Mouse (Mus musculus) forebrain, embryonic 16.5 days (tissue): ENCODE results near the gene Chid1. TPM values are rescaled to one million over a fixed set of nuclear protein-coding genes. Genes with fewer than 3 reads are reported as not detected.

ENCODE experiments used
- ATAC-seq: fragments of 200-750 bp; cut with Nextera tagmentation; 2 replicates; pipeline ENCODE4 v1.8.0; 2017; ENCODE audit warnings: mild to moderate bottlenecking, moderate library complexity
- H3K27ac ChIP-seq: fragments of 300-500 bp; sonication (generic); 2 replicates; pipeline ENCODE4 v1.5.1; 2014; ENCODE audit warnings: low read length, control low read depth
- H3K27me3 ChIP-seq: fragments of 300-500 bp; sonication (generic); replicated peaks from 2 replicates; pipeline ENCODE4 v1.6.1; 2014; ENCODE audit warnings: low read length; ENCODE audit not compliant: control insufficient read depth, insufficient read depth
- H3K36me3 ChIP-seq: fragments of 300-500 bp; sonication (generic); 2 replicates; pipeline ENCODE4 v1.6.1; 2014; ENCODE audit not compliant: control insufficient read depth, insufficient read depth
- H3K4me1 ChIP-seq: fragments of 300-500 bp; sonication (generic); replicated peaks from 2 replicates; pipeline ENCODE4 v1.6.1; 2014; ENCODE audit warnings: low read length; ENCODE audit not compliant: control insufficient read depth, insufficient read depth
- H3K4me2 ChIP-seq: fragments of 300-500 bp; sonication (generic); 2 replicates; pipeline ENCODE4 v1.6.1; 2014; ENCODE audit warnings: mild to moderate bottlenecking, low read length, control low read depth
- H3K4me3 ChIP-seq: fragments of 300-500 bp; sonication (generic); replicated peaks from 2 replicates; pipeline ENCODE4 v1.5.1; 2014; ENCODE audit warnings: mild to moderate bottlenecking, low read length, control low read depth
- H3K9ac ChIP-seq: fragments of 300-500 bp; sonication (generic); replicated peaks from 2 replicates; pipeline ENCODE4 v1.6.1; 2014; ENCODE audit warnings: low read depth, low read length, control low read depth
- H3K9me3 ChIP-seq: fragments of 300-500 bp; sonication (generic); 2 replicates; pipeline ENCODE4 v1.6.1; 2016; ENCODE audit warnings: low read length; ENCODE audit not compliant: control insufficient read depth
- WGBS: fragments of 180-500 bp; shearing (Covaris S2); extraction: QIAGEN DNeasy Blood & Tissue Kit; methylation state at CpG from one replicate; pipeline ENCODE4 v1.1.7; 2014; 5-methylcytosine and 5-hydroxymethylcytosine counted together
- polyA plus RNA-seq: library from polyadenylated mRNA; unstranded; fragments of >200 nt; fragmentation: Nextera tagmentation; extraction: Ambion mirVana; gene quantifications from 2 replicates; pipeline ENCODE4 v1.2.1, GENCODE M21; 2015

Gene Chid1
- polyA plus RNA-seq, 1 experiment from 2014 or later, result 35.6 TPM

GRCm38 (mm10) chr7:141518926-141519325 is 20.7 kb downstream of the Chid1 start:
- no peak overlapping the region for H3K4me2 ChIP-seq
- H3K27me3 ChIP-seq, result no peaks in the 10 kb centered on the region
- WGBS, result 76% methylated on average over 3 of the region's 3 CpGs
- no peak for ATAC-seq
- no peaks in the 10 kb centered on the region for H3K9me3 ChIP-seq
- no peak overlapping the region for H3K9ac ChIP-seq
- H3K27ac ChIP-seq, result no peak overlapping the region
- H3K4me3 ChIP-seq, result no peak overlapping the region
- H3K4me1 ChIP-seq, result no peaks in the 10 kb centered on the region
- peaks cover 3% of the 10 kb centered on the region; the same call in 1 of the 2 replicates for H3K36me3 ChIP-seq

DNA sequence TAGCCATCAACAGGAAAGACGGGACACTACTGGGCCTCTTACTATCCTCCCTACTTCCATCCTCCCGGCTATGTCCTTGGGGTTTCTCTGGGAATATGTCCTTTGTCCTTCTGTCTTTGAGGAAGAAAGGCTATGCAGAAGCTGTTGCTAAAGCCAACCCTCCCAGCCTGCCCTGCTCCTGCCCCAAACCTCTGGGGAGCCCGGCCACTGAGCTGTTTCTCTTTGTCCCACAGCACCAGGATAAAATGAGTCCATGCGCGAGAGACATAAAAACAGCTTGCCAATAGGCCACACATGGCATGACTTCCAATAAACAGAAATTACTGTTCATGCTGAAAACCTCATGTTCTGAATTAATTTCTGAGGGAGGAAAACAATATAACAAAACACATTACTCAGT is 21.4 kb downstream of the Chid1 start:
- H3K9ac ChIP-seq, result no peak overlapping the region
- H3K4me3 ChIP-seq, result no peak overlapping the region
- H3K4me2 ChIP-seq, result no peak overlapping the region
- peaks cover 3% of the 10 kb centered on the region; the same call in 1 of the 2 replicates for H3K36me3 ChIP-seq
- H3K27ac ChIP-seq, result no peak overlapping the region
- no peaks in the 10 kb centered on the region for H3K4me1 ChIP-seq
- ATAC-seq, result no peak
- no peaks in the 10 kb centered on the region for H3K9me3 ChIP-seq
- no peaks in the 10 kb centered on the region for H3K27me3 ChIP-seq
- 85% methylated on average over 5 of the region's 5 CpGs for WGBS

DNA sequence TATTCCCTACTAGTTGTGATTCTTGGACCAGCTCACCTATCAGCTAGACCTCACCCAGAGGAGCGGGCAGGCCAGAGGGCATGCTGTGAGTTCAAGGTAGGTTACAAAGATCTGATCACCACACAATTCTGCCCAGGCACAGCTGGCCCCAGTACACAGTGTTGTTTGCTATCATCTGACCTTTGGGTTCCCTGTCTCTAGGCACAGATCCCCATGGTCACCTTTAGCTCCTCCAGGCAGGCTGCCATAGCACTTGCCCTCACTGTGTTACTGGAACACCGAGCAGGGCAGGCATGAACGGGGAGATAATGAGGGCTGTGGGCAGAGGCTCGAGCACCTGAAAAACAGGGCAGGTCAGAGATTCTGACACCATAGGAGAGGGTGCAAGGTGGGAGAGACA is 22.0 kb downstream of the Chid1 start:
- 90% methylated on average over 4 of the region's 4 CpGs for WGBS
- peaks cover 3% of the 10 kb centered on the region; the same call in 1 of the 2 replicates for H3K36me3 ChIP-seq
- ATAC-seq, result no peak
- H3K9ac ChIP-seq, result no peak overlapping the region
- no peaks in the 10 kb centered on the region for H3K4me1 ChIP-seq
- no peaks in the 10 kb centered on the region for H3K27me3 ChIP-seq
- no peak overlapping the region for H3K27ac ChIP-seq
- H3K9me3 ChIP-seq, result no peaks in the 10 kb centered on the region
- H3K4me2 ChIP-seq, result no peak overlapping the region
- H3K4me3 ChIP-seq, result no peak overlapping the region

DNA sequence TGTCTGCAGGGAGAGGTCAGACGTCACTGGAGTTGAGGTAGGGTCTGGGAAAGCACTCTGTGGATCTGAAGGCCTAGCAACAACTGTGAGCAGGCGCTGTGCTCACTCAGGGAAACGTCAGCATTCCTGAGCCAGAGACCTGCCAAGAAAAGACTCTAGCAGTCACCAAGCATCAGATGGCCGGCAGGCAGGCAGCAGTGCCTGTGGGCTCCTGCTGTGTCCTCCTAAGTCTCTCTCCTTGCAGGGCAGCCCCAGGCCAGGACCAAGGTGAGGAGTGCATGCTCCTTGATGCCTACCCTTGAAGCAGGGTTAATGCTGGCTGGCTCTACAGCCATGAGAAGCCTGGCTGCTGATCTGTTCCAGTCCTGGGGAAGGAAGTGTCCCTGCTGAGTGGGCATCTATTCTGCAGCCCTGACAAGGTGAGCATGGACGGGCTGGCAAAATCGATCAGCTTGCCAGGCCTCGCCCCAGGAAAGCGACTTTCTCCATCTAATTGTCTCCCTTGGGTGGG is 28.9 kb downstream of the Chid1 start:
- no peak for ATAC-seq
- Histone ChIP-seq H3K4me3 (no peak overlapping the region), H3K27ac (no peak overlapping the region), H3K36me3 (no peaks in the 10 kb centered on the region; the same call in 1 of the 2 replicates), H3K4me2 (no peak overlapping the region), H3K9ac (no peak overlapping the region), H3K9me3 (no peaks in the 10 kb centered on the region), H3K4me1 (no peaks in the 10 kb centered on the region), H3K27me3 (no peaks in the 10 kb centered on the region)
- WGBS, result 68% methylated on average over 8 of the region's 8 CpGs

DNA sequence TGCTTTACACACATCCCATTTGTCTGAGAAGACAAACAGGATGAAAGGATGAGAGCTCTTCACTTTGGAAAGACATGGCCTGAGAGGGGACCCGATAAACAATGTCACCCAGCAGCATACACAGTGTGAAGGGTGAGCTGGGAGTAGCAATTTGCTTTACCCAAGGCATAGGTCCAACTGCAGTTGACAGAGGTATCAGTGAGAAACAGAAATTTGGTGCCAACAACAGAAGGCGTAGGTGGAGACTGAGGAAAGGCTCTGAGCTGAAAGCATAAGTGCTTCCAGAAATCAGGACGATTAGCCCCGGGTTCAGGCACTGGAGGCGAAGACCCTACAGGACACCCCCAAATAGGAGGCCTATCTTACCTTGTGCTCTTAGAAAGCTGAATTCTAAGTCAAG is 29.5 kb downstream of the Chid1 start:
- WGBS, result 85% methylated on average over 5 of the region's 5 CpGs
- Histone ChIP-seq H3K4me2 (no peak overlapping the region), H3K27ac (no peak overlapping the region), H3K9me3 (no peaks in the 10 kb centered on the region), H3K27me3 (no peaks in the 10 kb centered on the region), H3K4me3 (no peak overlapping the region), H3K9ac (no peak overlapping the region), H3K36me3 (no peaks in the 10 kb centered on the region; the same call in 1 of the 2 replicates), H3K4me1 (no peaks in the 10 kb centered on the region)
- no peak for ATAC-seq

DNA sequence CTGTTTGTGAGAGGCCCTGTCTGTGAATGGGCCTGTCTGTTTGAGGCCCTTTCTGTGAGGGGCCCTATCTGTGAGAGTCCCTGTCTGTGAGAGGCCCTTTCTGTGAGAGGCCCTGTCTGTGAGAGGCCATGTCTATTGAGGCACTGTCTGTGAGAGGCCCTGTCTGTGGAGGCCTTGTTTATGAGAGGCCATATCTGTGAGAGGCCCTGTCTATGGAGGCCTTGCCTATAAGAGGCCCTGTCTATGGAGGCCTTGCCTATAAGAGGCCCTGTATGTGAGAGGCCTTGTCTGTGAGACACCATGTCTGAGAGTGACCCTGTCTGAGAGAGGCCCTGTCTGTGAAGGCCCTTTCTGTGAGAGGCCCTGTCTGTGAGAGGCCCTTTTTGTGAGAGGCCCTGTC is 31.5 kb downstream of the Chid1 start:
- Histone ChIP-seq H3K27ac (no peak overlapping the region), H3K4me1 (no peaks in the 10 kb centered on the region), H3K9me3 (no peaks in the 10 kb centered on the region), H3K9ac (no peak overlapping the region), H3K27me3 (no peaks in the 10 kb centered on the region), H3K36me3 (no peaks in the 10 kb centered on the region; the same call in 1 of the 2 replicates), H3K4me3 (no peak overlapping the region), H3K4me2 (no peak overlapping the region)
- ATAC-seq, result no peak

- Histone ChIP-seq H3K27me3 (no peaks in the 10 kb centered on the region), H3K36me3 (no peaks in the 10 kb centered on the region; the same call in 1 of the 2 replicates), H3K9ac (no peak overlapping the region), H3K4me3 (no peak overlapping the region), H3K4me2 (no peak overlapping the region), H3K27ac (no peak overlapping the region), H3K9me3 (no peaks in the 10 kb centered on the region), H3K4me1 (no peaks in the 10 kb centered on the region)
- ATAC-seq, result no peak
- WGBS, result 81% methylated on average over 2 of the region's 2 CpGs
Observed at GRCm38 (mm10) chr7:141506278-141506677, 33.4 kb downstream of the Chid1 start.

DNA sequence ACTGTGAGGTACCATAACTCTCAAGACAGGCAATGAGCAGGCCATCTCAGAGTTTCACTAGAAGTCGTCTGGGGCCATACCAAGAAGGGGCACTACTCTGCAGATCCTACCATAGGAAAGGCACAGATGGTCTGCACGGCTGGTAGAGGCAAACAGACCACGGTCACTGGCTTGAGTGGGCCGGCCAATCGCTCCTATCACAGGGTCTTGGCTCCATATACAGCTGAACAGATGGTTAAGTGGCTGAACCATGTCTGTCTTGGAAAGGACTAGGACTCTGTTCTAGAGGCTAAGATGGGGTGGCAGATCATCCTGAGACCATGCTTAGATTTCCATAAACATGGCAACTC is 37.1 kb downstream of the Chid1 start:
- Histone ChIP-seq H3K4me3 (no peak overlapping the region), H3K27me3 (no peaks in the 10 kb centered on the region), H3K4me2 (no peak overlapping the region), H3K4me1 (no peaks in the 10 kb centered on the region), H3K36me3 (peaks cover 2% of the 10 kb centered on the region; the same call in 1 of the 2 replicates), H3K9ac (no peak overlapping the region), H3K27ac (no peak overlapping the region), H3K9me3 (no peaks in the 10 kb centered on the region)
- 91% methylated on average over 5 of the region's 5 CpGs for WGBS
- no peak for ATAC-seq

DNA sequence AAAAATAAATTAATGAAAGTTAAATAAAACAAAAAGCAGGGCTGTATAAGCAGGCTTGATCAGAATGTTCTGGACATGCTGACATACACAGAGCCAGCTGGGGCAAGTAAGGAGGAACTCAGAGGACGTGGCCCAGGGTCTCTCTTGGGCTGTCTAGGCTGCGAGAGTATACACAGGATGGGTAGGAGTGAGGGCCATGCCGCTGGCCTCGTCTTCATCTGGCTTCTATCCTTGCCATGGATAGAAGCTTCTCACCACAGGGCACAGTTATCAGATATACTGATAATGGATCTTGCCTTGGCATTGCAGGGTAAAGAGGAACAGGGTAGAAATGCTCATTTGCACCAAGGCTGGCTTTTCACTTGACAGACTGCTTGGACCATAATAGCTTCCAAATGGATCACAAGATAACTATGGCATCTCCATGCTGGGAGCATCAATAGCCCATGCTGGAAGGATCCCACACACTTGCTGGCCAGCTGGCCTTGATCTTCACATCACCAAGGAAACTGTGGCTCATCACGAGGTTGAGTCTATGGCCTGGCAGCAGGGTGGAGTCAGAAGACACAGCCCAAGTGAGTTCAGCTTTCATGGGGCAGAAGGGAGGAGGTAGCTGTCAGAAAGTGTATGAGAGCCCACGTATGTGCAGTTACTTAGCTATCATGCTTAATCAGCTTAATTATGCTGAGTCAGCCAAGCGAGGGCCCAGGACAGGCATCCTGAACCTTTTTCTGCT is 37.7 kb downstream of the Chid1 start:
- Histone ChIP-seq H3K36me3 (peaks cover 2% of the 10 kb centered on the region; the same call in 1 of the 2 replicates), H3K4me1 (no peaks in the 10 kb centered on the region), H3K27me3 (no peaks in the 10 kb centered on the region), H3K9ac (no peak overlapping the region), H3K9me3 (no peaks in the 10 kb centered on the region), H3K4me3 (no peak overlapping the region), H3K4me2 (no peak overlapping the region), H3K27ac (no peak overlapping the region)
- WGBS, result 88% methylated on average over 7 of the region's 7 CpGs
- ATAC-seq, result no peak
